Mouse (Mus musculus): ENCODE measurements around the gene Rs1.
"Not testable (repeated sequence)": the region's sequence is repeated elsewhere in the genome, so short reads cannot be mapped to it uniquely, and the experiment has no call there.

The Rs1 gene

DNA sequence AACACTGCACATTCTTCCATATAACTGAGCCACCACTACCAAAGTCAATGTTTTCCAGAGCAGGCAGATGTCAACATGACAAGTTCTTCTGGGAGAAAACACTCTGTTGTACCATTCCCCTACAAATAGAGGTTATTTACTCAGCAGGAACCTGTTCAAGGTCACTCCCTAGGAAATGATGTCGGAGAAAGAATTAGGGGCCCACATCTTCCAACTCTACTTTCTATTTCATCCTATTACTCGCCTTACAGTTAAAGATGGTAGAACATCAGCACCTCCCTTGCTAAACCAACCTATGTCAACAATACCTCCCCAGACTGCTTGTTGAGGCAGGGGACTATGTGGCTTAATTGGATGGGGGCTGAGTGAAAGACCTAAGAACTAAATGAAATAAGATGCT, at the start of gene Rs1:
Gene Rs1 (plus strand): TSS at position 301 of the 400 bp plus-strand sequence.
- DNase-seq, result no peak

DNA sequence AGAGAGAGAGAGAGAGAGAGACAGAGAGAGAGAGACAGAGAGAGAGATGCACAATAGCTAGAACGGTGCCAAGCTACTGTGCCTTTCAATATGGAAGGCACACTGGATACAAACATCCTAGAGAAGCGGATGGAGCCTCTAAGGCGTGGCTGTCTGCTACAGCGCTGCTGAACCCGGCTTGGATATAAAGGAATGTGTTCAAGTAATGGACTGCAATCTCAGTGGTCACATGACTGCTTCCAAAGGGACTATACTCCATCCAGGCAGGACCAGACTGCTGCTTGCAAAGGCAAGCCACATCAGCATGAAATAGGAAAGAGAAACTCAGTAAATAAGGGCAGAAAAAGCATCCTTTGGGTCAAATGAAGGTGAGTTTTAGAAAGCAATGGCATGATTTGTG, 32.2 kb upstream of the Rs1 start, which contains the start of gene Ppef1:
Gene Ppef1 (minus strand): TSS at position 116 of the 400 bp plus-strand sequence.
- no peak for DNase-seq

DNA sequence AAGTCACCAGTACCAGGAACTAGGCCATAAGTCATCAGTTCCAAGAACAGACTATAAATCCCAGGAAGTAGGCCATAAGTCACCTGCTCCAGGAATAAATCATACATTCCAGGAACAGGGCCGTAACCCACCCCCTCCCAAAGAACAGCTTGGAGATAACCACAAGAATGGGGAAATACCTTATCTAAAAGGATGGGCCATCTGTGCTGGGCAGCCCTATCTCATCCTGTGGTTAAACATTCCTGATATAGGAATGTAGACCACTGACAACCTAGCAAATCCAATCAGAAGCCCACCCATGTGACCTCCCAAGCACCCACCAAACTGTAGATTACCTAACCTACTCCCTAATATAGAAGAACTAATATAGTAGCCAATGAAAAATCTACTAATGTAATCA, 22.4 kb upstream of the Rs1 start:
- DNase-seq, result no peak

DNA sequence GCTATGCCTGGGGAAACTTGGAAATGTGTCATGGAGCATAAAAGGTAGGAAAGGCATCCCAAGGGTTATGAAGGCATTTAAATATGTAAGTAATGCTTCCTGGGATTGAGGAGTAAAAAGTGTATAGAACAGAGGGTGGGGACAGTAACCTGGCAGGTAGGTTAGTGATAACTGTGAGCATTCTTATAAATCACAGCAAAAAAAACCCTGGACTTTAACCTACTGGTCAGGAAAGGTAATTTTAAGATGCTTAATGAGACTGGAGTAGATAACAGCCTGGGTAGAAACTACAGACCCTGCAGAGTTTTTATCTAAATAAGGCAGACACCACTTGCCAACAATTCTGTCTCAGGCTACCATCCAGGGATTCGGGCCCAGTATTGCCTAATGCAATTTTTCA, 19.2 kb upstream of the Rs1 start:
- no peak for DNase-seq

DNA sequence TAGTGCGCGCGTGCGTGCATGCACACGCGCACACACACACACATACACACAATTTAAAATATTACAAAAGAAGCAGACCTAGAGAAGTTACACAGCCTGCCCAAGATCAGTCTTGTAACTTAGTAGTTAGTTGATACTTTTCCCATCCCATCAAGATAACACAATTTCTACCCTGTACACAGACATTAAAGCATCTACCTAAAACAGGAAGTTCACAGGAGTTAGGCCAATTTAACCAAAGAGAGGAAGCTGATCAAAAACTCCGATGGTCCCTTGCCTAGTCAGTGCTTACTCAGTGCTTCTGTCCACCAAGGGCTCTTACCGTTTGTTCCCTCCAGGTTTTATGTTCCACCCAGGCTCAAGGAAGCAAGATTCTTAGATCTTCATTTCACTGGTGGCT, 17.0 kb upstream of the Rs1 start:
- no peak for DNase-seq

DNA sequence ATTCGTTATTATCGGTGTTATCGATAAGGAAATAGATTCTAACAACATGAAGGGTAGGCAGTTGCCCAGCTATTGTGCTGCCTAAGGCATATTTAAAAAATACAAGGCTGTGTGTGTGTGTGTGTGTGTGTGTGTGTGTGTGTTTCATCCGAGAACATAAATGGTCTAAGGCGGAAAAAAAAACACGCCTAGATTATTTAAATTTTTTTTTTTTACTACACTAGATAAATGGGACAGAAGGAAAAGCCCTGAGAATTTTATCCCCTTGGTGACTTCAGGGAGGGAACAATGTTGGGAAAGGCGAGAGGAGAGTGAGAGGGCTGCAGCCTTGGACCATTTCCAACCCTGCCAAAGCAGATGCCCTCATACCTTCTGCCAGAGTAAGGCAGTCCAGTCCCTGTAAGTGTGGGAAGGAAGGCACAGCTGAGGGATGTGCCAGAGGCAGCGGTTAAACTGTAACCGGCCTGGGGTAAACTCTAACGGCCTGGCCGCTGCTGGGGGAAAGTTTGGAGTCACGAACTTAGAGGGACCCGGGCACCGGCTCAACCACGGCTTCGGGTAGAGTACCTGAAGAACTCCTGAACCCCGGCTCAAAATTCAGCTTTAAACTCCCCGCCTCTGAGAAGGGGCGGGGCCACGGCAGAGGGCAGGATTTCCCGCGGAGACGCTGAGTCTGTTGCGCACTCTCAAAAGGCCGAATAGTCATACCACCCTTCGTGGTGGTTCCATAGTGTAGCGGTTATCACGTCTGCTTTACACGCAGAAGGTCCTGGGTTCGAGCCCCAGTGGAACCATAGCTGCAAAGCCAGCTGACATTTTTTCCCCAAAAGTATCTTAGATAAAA, 2.2 kb upstream of the Rs1 start:
- peak; percentile 89 for DNase-seq

DNA sequence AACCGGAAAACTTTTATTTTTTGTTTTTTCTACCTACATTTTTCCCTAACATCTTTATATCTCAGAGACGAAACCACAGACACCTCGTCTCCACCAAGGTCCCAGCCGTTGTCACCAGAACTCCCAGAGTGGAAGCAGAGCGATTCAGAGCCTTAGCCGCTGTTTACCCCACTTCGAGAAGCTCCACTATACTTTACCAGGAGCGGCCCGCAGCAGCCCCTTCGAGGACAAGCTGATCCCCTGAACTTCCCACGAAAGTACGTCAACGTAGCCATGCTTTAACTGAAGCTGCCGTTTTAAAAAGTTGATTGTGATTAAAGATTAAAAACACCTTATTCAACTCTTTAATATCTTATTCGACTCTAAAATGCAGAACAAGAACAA, 1.6 kb upstream of the Rs1 start:
- peak; percentile 51 for DNase-seq

DNA sequence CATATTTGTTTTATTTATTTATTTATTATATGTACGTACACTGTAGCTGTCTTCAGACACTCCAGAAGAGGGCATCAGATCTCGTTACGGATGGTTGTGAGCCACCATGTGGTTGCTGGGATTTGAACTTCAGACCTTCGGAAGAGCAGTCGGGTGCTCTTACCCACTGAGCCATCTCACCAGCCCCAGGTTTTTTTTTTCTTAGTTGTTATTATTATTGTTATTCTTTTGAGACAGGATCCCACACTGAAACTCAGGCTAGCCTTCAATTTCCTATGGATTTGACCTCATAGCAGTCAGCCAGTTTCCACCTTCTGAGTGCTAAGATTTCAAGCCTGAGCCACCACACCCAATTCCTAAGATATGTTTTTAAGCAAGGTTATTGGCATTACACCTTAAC, 1.8 kb downstream of the Rs1 start:
- DNase-seq, result not testable (repeated sequence)

DNA sequence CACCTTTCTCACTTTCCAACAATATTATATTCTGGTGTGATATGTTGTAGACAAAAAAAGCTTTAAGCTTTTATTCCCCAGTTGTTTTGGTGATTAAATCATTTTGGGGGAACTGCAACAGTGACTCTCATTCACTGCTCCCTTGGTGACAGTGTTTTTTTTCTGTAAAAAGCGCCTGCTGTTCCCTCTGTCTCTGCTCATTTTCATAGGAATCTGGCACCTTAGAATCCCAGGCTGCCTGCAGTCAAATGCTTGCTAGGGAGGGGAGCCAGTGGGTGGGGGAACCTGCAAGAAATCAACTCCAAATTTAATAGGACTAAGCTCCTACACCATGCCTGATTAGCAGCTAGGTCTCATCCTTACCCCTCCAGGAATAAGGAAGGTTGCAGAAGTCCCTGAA, 5.2 kb downstream of the Rs1 start:
- DNase-seq, result peak; percentile 44

DNA sequence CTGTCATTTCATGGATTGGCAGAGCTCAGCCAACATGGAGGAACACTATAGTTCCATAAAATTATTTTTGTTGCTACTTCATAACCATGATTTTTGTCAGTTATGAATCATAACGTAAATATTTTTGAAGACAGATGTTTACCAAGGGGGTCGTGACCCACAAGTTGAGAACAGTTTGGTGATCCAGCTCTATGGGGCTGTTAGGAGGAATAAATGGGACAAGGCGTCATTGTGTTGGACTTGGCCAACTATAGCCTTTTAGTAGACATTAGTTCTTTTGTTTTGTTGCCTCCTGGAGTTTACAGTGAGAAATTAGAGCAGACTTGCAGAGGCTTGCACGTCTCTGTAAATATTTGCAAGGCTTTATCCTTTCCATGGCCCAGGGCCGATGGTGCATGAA, 14.5 kb downstream of the Rs1 start:
- DNase-seq, result no peak

DNA sequence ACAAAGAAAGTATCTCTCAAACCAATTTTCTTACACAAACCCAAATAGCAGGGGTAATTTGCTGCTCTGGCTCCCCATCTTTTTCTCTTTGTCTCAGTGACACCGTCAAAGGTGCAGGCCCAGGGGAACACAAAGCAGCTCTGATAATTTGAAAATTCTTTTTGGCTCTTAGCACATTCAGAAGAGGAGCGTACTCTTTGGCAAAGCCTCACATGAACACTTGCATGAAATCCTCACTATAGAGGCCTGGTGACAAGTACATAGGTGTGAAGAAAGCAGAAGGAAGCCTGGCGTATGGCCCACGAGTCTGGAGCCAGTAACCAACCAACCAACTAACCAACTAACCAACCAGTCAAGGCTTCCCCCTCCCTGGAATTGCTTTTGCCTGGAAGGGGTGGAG, 27.1 kb downstream of the Rs1 start:
- DNase-seq, result no peak

DNA sequence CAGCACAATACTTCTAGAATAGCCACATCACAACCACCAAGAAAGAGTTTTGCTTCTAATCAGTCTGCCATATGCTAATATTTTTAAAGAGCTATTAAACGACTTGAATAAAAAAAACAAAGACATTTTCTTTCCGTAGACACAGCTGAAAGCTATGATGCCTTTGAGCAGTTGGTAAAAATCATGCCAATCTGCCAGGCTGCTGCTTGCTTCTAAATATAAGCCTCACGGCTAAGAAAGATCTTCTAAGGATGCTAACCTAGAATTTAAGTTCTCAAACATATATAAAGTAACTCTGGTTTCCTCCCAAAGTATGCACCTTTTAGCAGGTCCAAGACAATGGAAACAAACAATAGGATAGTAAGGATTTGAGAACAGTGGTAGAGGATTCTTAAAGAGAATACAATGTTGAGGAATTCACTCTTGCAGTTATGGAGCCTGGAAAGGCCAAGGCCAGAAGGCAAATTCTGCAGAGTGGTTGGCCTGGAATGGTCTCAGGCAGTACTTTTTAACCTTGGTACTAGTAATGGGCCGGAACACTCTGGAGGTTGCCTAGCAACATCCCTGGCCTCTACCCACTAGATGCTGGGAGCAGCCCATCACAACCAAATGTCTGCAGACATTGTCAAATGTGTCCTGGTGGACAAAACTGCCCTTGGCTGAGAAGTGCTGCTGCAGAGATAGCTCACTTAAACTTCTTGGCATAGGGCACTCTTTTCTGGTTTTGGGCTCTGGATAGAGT, 36.8 kb downstream of the Rs1 start:
- DNase-seq, result peak; percentile 8

DNA sequence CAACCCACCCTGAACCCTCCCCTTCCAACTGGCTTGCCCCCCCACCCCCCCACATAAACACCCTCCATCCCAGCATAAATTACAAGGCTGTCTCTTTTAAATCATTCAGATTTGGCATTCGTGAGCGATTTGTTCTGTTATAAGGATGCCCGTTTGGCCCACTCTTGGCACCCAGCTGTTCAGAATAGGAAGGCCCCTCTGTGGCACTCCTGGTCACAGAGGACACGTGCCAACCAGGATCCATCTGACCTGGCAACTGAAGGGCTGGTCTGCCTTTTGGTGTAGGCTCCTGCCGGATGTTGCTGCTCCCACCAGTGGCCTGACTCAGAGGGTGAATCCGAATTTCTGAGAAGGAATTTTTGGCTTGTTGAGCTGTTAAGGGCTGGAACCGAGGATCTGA, 40.4 kb downstream of the Rs1 start:
- no peak for DNase-seq
